In genomic region chr11:101315082-101315650, GRCm38 (mm10) we compare ENCODE assay signal across 8 mouse cellular contexts. TPM values are rescaled to one million over a fixed set of nuclear protein-coding genes. Genes with fewer than 3 reads are reported as not detected.
DNase-seq lines count a peak whose midpoint lies in the region; ATAC-seq and TF ChIP-seq lines count a peak whose summit lies in the region.

No protein-coding gene starts in this region.

- peak overlapping the region; percentile 66; the same call in 1 of the 2 replicates for H3K27ac ChIP-seq in liver, adult 2 months (replicated peaks; ENCODE audit: insufficient read depth, low read depth, low read length)
- no peak overlapping the region for H3K27ac ChIP-seq in embryonic facial prominence, embryonic 12.5 days
- peak overlapping the region; percentile 83; the same call in 1 of the 2 replicates for H3K27ac ChIP-seq in intestine, embryonic 15.5 days
- no peak overlapping the region for H3K27ac ChIP-seq in neural tube, embryonic 12.5 days

- no peaks in the 10 kb centered on the region for H3K9me3 ChIP-seq in embryonic facial prominence, embryonic 12.5 days
- no peaks in the 10 kb centered on the region for H3K9me3 ChIP-seq in intestine, embryonic 15.5 days
- H3K9me3 ChIP-seq in neural tube, embryonic 12.5 days: no peaks in the 10 kb centered on the region

- no peak for TF ChIP-seq POLR2A in liver, adult 2 months (IDR thresholded peaks at IDR 0.05; ENCODE audit: extremely low read depth, insufficient read depth, low read length)

- ATAC-seq in embryonic facial prominence, embryonic 12.5 days (ENCODE audit: insufficient number of reproducible peaks, insufficient read depth, low FRiP score, low TSS enrichment): no peak
- ATAC-seq in intestine, embryonic 15.5 days: no peak
- no peak for ATAC-seq in neural tube, embryonic 12.5 days (ENCODE audit: low FRiP score, low read depth)
- ATAC-seq in inflammation-experienced regulatory T-cells, adult 6 months: no peak

- no peak for TF ChIP-seq CTCF in liver, adult 2 months (IDR thresholded peaks at IDR 0.05; ENCODE audit: low read depth, low read length)

- H3K4me2 ChIP-seq in embryonic facial prominence, embryonic 12.5 days (replicated peaks): peak overlapping the region; percentile 98
- peak overlapping the region; percentile 88 for H3K4me2 ChIP-seq in intestine, embryonic 15.5 days (replicated peaks)
- peak overlapping the region; percentile 99 for H3K4me2 ChIP-seq in neural tube, embryonic 12.5 days (replicated peaks)

- H3K27me3 ChIP-seq in liver, adult 2 months (ENCODE audit: control insufficient read depth, insufficient read depth, low read length): no peaks in the 10 kb centered on the region
- no peaks in the 10 kb centered on the region for H3K27me3 ChIP-seq in embryonic facial prominence, embryonic 12.5 days
- no peaks in the 10 kb centered on the region for H3K27me3 ChIP-seq in intestine, embryonic 15.5 days (replicated peaks)
- H3K27me3 ChIP-seq in neural tube, embryonic 12.5 days (replicated peaks): no peaks in the 10 kb centered on the region

- 85% methylated on average over 8 of the region's 8 CpGs for WGBS in liver, adult 2 months
- 91% methylated on average over 8 of the region's 8 CpGs for WGBS in embryonic facial prominence, embryonic 12.5 days
- 82% methylated on average over 8 of the region's 8 CpGs for WGBS in intestine, embryonic 15.5 days
- 80% methylated on average over 8 of the region's 8 CpGs for WGBS in neural tube, embryonic 12.5 days

- no peak for DNase-seq in liver, adult 2 months (ENCODE audit: extremely low read depth, low read depth, low spot score)
- no peak for DNase-seq in liver
- no peak for DNase-seq in thymus, postnatal 10 days (ENCODE audit: low spot score in 2 of 2)
- DNase-seq in spleen, postnatal 14 days (ENCODE audit: low spot score in 2 of 2): no peak

- H3K4me3 ChIP-seq in liver, adult 2 months (ENCODE audit: insufficient read depth, low read depth, low read length): peak overlapping the region; percentile 84; the same call in 1 of the 2 replicates
- peak overlapping the region; percentile 98 for H3K4me3 ChIP-seq in embryonic facial prominence, embryonic 12.5 days
- H3K4me3 ChIP-seq in intestine, embryonic 15.5 days (replicated peaks): peak overlapping the region; percentile 99
- H3K4me3 ChIP-seq in neural tube, embryonic 12.5 days: peak overlapping the region; percentile 72

- H3K9ac ChIP-seq in liver, adult 2 months (ENCODE audit: low read depth, low read length): no peak overlapping the region
- peak overlapping the region; percentile 92 for H3K9ac ChIP-seq in embryonic facial prominence, embryonic 12.5 days
- H3K9ac ChIP-seq in intestine, embryonic 15.5 days: peak overlapping the region; percentile 94
- peak overlapping the region; percentile 74 for H3K9ac ChIP-seq in neural tube, embryonic 12.5 days

- H3K4me1 ChIP-seq in liver, adult 2 months (ENCODE audit: control insufficient read depth, insufficient read depth, low read length): 0 out of 2 replicates have a peak, but pooled peaks cover 1% of the 10 kb centered on the region
- H3K4me1 ChIP-seq in embryonic facial prominence, embryonic 12.5 days: peaks cover 11% of the 10 kb centered on the region
- H3K4me1 ChIP-seq in intestine, embryonic 15.5 days (replicated peaks): peaks cover 7% of the 10 kb centered on the region; the same call in 1 of the 2 replicates
- peaks cover 17% of the 10 kb centered on the region for H3K4me1 ChIP-seq in neural tube, embryonic 12.5 days

- peaks cover 10% of the 10 kb centered on the region for H3K79me2 ChIP-seq in liver, adult 2 months (ENCODE audit: control insufficient read depth, insufficient read depth, low read length)

- peaks cover 16% of the 10 kb centered on the region for H3K36me3 ChIP-seq in liver, adult 2 months (ENCODE audit: control insufficient read depth, insufficient read depth, low read length)
- peaks cover 18% of the 10 kb centered on the region for H3K36me3 ChIP-seq in embryonic facial prominence, embryonic 12.5 days
- H3K36me3 ChIP-seq in intestine, embryonic 15.5 days: peaks cover 15% of the 10 kb centered on the region
- H3K36me3 ChIP-seq in neural tube, embryonic 12.5 days: peaks cover 24% of the 10 kb centered on the region

RNA-seq across cellular contexts. Expression of gene Psme3, which starts 0.8 kb away (rescaled TPM):
- 15.8 and 16.8 TPM in 2 replicates for total RNA-seq in liver, adult 2 months (2014; rRNA removed)
- polyA plus RNA-seq in liver, adult 2 months (2012; rRNA removed): 34.5 and 37.9 TPM in 2 replicates
- 163 and 172 TPM in 2 replicates for polyA plus RNA-seq in embryonic facial prominence, embryonic 12.5 days (2016; fragmentation: Nextera tagmentation; extraction: Ambion mirVana)
- polyA plus RNA-seq in intestine, embryonic 15.5 days (2015; fragmentation: Nextera tagmentation; extraction: Ambion mirVana): 137 and 147 TPM in 2 replicates
- 155 and 168 TPM in 2 replicates for polyA plus RNA-seq in neural tube, embryonic 12.5 days (2016; fragmentation: Nextera tagmentation; extraction: Ambion mirVana)
- 10 to 100 TPM; 25.8 to 37.6 (median 36.8) TPM for polyA plus RNA-seq in inflammation-experienced regulatory T-cells, adult 6 months (2017; shearing (Covaris generic))

RNA-seq across cellular contexts. Expression of gene Aoc2, which starts 9.7 kb away (rescaled TPM):
- 0.40 and 0.46 TPM in 2 replicates for total RNA-seq in liver, adult 2 months (2014; rRNA removed)
- polyA plus RNA-seq in liver, adult 2 months (2012; rRNA removed): 0.91 and 1.7 TPM in 2 replicates
- 1.8 and 2.4 TPM in 2 replicates for polyA plus RNA-seq in embryonic facial prominence, embryonic 12.5 days (2016; fragmentation: Nextera tagmentation; extraction: Ambion mirVana)
- polyA plus RNA-seq in intestine, embryonic 15.5 days (2015; fragmentation: Nextera tagmentation; extraction: Ambion mirVana): 1.2 and 1.3 TPM in 2 replicates
- polyA plus RNA-seq in neural tube, embryonic 12.5 days (2016; fragmentation: Nextera tagmentation; extraction: Ambion mirVana): 2.5 and 3.0 TPM in 2 replicates
- 10 to 100 TPM in 1 of 3 experiments, 1 to 10 TPM in 2; 2.5 to 12.3 (median 4.9) TPM for polyA plus RNA-seq in inflammation-experienced regulatory T-cells, adult 6 months (2017; shearing (Covaris generic))

RNA-seq across cellular contexts. Expression of gene Becn1, which starts 13.1 kb away (rescaled TPM):
- 43.8 and 57.8 TPM in 2 replicates for total RNA-seq in liver, adult 2 months (2014; rRNA removed)
- polyA plus RNA-seq in liver, adult 2 months (2012; rRNA removed): 43.1 and 50.8 TPM in 2 replicates
- 131 and 137 TPM in 2 replicates for polyA plus RNA-seq in embryonic facial prominence, embryonic 12.5 days (2016; fragmentation: Nextera tagmentation; extraction: Ambion mirVana)
- 132 and 143 TPM in 2 replicates for polyA plus RNA-seq in intestine, embryonic 15.5 days (2015; fragmentation: Nextera tagmentation; extraction: Ambion mirVana)
- 168 and 174 TPM in 2 replicates for polyA plus RNA-seq in neural tube, embryonic 12.5 days (2016; fragmentation: Nextera tagmentation; extraction: Ambion mirVana)
- polyA plus RNA-seq in inflammation-experienced regulatory T-cells, adult 6 months (2017; shearing (Covaris generic)): 10 to 100 TPM; 62.1 to 87.3 (median 74.1) TPM

RNA-seq across cellular contexts. Expression of gene Aoc3, which starts 15.2 kb away (rescaled TPM):
- 0.13 and 0.18 TPM in 2 replicates for total RNA-seq in liver, adult 2 months (2014; rRNA removed)
- polyA plus RNA-seq in liver, adult 2 months (2012; rRNA removed): 0.05 and 0.16 TPM in 2 replicates
- 0.04 TPM in 1 of 2 replicates, not detected in the other for polyA plus RNA-seq in embryonic facial prominence, embryonic 12.5 days (2016; fragmentation: Nextera tagmentation; extraction: Ambion mirVana)
- 2.1 and 2.7 TPM in 2 replicates for polyA plus RNA-seq in intestine, embryonic 15.5 days (2015; fragmentation: Nextera tagmentation; extraction: Ambion mirVana)
- polyA plus RNA-seq in neural tube, embryonic 12.5 days (2016; fragmentation: Nextera tagmentation; extraction: Ambion mirVana): not detected in 2 replicates
- polyA plus RNA-seq in inflammation-experienced regulatory T-cells, adult 6 months (2017; shearing (Covaris generic)): not detected

RNA-seq across cellular contexts. Expression of gene Coa3, which starts 36.3 kb away (rescaled TPM):
- 74.7 and 96.8 TPM in 2 replicates for total RNA-seq in liver, adult 2 months (2014; rRNA removed)
- polyA plus RNA-seq in liver, adult 2 months (2012; rRNA removed): 289 and 376 TPM in 2 replicates
- 201 and 209 TPM in 2 replicates for polyA plus RNA-seq in embryonic facial prominence, embryonic 12.5 days (2016; fragmentation: Nextera tagmentation; extraction: Ambion mirVana)
- polyA plus RNA-seq in intestine, embryonic 15.5 days (2015; fragmentation: Nextera tagmentation; extraction: Ambion mirVana): 250 and 261 TPM in 2 replicates
- polyA plus RNA-seq in neural tube, embryonic 12.5 days (2016; fragmentation: Nextera tagmentation; extraction: Ambion mirVana): 201 and 213 TPM in 2 replicates
- polyA plus RNA-seq in inflammation-experienced regulatory T-cells, adult 6 months (2017; shearing (Covaris generic)): 100 to 1,000 TPM; 129 to 132 (median 131) TPM

Comparison
In these comparisons a context has a peak if more than half of its experiments do, and no peak if none do; other contexts are left out.
1. H3K27ac ChIP-seq: peak in liver, adult 2 months (single experiment) and intestine, embryonic 15.5 days (single experiment); none in embryonic facial prominence, embryonic 12.5 days (single experiment) and neural tube, embryonic 12.5 days (single experiment).
2. Peak in every context shown above with its lines, with median percentiles within 50 percentile points of each other: H3K4me3 ChIP-seq and H3K4me2 ChIP-seq.